Mouse (Mus musculus): ENCODE measurements around the gene Upf1.

The Upf1 gene

GRCm38 (mm10) chr8:70327512-70327911, 25.6 kb downstream of the Upf1 start:
- peak; percentile 37 for DNase-seq (ENCODE audit: low spot score)

DNA sequence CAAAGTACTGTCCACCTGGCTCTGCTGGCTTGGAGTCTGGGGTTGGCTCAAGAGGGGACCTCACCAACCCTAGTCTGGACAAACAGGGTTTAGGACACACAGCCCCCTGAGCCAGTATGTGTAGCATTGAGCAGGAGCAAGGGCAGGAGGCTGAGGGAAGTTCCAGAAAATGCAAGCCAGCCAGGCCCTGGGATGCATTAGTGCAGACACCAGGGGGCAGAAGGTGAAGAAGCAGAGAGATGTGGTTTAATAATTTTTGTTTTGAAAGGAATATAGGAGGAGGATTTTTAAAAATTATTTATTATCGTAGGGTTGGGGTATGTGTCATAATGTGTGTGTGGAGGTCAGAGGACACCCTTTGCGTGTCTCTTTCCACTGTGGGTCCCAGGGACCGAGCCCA, 29.4 kb downstream of the Upf1 start:
- DNase-seq (ENCODE audit: low spot score): no peak

- no peak for DNase-seq (ENCODE audit: low spot score)
These were observed 35.2 kb downstream of the Upf1 start for GRCm38 (mm10) chr8:70317872-70318271.

DNA sequence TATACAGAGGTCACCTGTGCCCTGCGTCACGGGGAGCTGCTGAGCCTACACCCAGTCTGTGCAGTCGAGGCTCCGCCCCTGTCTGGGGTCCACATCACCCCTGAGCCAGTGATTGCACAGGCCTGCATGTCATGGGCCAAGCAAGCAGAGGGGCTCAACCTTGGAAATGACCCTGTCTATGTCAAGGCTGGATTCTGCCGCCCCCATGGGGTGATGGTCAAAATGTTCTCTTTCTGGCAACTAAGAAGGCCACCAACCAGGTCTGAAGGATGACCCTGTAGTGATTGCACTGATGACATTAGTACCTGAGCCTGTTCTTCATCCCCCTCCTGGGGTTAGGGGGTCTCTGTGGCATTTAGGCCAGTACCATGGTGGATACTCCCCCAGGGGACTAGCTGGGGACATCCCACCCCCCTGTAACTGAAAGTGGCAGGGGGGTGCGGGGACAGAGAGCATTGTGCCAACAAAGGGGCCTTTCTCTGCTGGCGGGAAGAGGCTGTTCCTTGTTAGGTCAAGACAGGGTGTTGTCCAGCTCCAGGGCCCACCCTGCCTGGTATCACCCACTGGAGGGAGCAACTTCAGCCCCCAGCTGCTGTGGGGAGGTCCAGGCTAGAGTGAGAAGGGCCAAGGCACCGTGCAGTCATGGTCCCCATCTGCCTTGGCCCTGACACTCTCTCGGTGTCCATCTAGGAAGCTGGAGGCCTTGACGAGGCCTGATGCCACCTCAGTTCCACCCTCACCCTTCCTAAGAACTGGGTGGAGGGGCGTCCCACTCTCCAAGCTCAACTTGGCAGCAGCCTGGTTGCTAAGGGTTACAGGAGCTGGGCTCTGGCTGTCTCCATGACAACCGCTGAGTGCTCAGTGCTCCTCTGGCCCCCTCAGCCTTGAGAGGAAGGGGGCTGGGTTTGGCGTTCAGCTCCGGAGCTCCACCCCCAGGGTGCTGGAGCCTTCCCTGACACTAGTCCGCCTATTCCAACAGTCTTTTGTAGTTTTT, 36.3 kb downstream of the Upf1 start:
- DNase-seq (ENCODE audit: low spot score): peak; percentile 89

- DNase-seq (ENCODE audit: low spot score): peak; percentile 87
These were observed 37.2 kb downstream of the Upf1 start, which contains the start of gene Cers1 for GRCm38 (mm10) chr8:70315624-70316510. TSS of gene Cers1 (plus strand) at chr8:70315775.

DNA sequence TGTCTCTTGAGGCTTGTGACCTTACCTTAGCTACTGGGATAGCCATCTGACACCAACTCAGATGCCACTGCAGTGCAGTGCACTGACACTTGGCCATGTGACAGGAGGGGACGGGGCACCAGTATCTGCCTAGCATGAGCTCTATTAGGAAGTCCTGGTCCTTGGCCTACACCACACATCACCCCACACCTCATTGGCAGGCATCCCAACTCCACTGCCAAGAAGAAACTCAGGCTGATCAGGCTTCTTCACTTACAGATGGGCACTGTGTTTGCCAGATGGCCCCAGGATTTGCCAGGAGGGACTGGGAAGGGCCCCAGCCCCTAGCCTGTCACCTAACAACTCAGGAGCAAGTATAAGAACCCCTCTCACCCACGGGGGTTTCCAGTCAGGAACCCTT, 39.7 kb downstream of the Upf1 start:
- no peak for DNase-seq (ENCODE audit: low spot score)

DNA sequence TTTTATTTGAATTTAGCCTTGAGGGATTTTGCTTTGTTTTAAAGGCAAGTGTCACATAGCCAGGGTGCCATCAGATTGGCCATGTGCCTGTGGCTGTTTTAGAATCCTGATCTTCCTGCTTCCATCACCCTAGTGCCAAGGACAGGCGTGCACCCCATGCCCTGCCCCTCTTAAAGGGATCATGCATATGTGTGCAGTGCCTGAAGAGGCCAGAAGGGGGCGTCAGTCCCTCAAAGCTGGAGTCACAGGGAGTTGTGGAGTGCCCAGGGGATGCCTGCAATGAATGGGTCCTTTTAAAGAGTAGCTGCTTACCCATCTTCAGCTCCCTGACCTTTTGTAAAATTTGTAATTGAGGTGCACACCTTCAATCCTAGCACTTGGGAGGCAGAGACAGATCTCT, 43.8 kb downstream of the Upf1 start:
- no peak for DNase-seq (ENCODE audit: low spot score)

DNA sequence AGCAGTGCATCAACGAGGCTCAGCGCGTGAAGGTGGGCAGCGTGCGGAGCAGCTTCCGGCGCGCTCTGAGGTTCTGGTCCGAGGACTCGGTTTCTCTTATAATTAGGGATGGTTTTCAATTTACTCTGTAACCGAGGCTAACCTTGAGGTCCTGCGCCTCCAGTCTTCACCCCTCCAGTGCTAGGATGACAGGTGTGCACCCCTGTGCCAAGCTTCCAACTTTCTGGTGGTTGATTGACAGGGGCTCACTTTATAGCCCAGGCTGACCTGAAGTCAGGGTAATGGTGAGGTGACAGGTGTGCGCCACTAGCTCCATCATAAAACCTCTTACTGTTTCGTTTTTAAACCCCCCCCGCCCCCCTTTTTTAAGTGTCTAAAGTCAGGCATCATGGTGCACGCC, 50.2 kb downstream of the Upf1 start:
- DNase-seq (ENCODE audit: low spot score): no peak

GRCm38 (mm10) chr8:70302358-70302890, 50.7 kb downstream of the Upf1 start, which contains the start of the genes Ddx49 and Cope:
TSS of gene Ddx49 (minus strand) at chr8:70302489.
TSS of gene Cope (plus strand) at chr8:70302518.
- peak; percentile 96 for DNase-seq (ENCODE audit: low spot score)

DNA sequence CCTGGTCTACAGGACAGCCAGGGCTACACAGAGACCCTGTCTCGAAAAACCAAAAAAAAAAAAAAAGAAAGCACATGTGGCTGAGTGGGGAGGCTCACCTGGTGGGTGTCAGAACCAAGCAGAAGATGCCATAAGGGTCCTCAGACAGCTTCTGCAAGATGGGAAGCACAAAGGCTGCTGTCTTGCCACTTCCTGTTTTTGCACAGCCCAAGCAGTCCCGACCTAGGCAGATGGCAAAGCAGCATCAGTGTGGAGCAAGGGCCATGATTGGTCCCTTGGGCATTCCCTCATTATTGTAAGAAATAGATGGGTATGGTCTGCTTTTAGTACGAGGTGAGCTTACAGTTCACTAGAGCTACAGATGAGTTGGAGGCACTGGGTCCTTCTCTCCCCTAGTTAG, 52.2 kb downstream of the Upf1 start:
- DNase-seq (ENCODE audit: low spot score): no peak

DNA sequence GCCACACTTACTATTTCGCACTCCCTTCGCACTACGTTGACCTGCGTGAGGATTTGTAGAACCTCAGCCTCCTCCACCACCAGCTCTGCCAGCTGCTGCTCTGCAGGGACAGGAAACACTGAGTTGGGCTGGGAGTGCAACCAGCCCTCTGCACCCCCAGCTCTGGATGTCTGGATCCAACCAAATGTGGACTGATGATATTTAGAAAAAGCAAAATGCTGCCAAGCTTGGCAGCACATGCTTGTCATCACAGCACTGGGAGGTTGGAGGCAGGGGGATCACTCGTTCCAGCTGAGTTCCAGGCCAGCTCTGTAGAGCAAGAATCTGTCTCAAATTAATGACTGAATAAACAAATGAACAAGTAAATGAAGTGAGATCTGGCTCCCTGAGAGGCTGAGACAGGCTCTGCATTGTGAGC, 59.1 kb downstream of the Upf1 start:
- DNase-seq (ENCODE audit: low spot score): peak; percentile 51

- DNase-seq (ENCODE audit: low spot score): no peak
These were observed 66.3 kb downstream of the Upf1 start for GRCm38 (mm10) chr8:70286737-70287136.

DNA sequence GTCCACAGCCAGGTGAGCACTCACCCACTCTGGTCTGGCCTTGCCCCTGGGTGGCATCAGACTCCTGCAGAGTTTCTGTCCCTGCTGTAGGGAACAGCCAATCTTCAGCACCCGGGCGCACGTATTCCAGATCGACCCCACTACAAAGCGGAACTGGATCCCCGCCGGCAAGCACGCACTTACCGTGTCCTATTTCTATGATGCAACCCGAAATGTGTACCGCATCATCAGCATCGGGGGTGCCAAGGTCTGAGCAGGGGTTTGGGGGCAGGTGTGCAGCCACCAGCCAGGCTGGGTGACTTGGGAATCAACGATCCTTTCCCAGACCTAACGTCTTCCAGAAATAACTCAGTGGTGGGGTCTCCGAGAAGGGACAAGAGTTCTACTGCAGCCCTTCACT, 67.8 kb downstream of the Upf1 start:
- no peak for DNase-seq (ENCODE audit: low spot score)

- no peak for DNase-seq (ENCODE audit: low spot score)
These were observed 68.7 kb downstream of the Upf1 start for GRCm38 (mm10) chr8:70284421-70284820.

GRCm38 (mm10) chr8:70283136-70284077, 69.7 kb downstream of the Upf1 start:
- DNase-seq (ENCODE audit: low spot score): no peak

- DNase-seq (ENCODE audit: low spot score): peak; percentile 82
These were observed 70.4 kb downstream of the Upf1 start, which contains the start of gene Homer3 for GRCm38 (mm10) chr8:70282603-70283135. TSS of gene Homer3 (plus strand) at chr8:70282827.
